12 mouse cellular contexts compared by ENCODE assay signal in genomic region chr9:123157699-123158098, GRCm38 (mm10). TPM values are rescaled to one million over a fixed set of nuclear protein-coding genes. Genes with fewer than 3 reads are reported as not detected.
A peak's percentile ranks its signal among the peaks of the same experiment; 100 is the strongest.
DNase-seq lines count a peak whose midpoint lies in the region; ATAC-seq lines count a peak whose summit lies in the region.
"Had no signal": no experiment of that assay in that cellular context is flagged by ENCODE, and none has a peak within 500 bp of the region (broad histone marks: within the 10 kb centered on the region; RNA-seq: fewer than 3 reads in every experiment).

No protein-coding gene starts in this region.

- ATAC-seq in frontal cortex, adult (ENCODE audit: low TSS enrichment) = peak; percentile 36; the same call in 1 of the 2 replicates
- ATAC-seq in neural tube, embryonic 15.5 days (ENCODE audit: low FRiP score) = no peak

- H3K4me1 ChIP-seq in neural tube, embryonic 15.5 days = no peaks in the 10 kb centered on the region; the same call in 1 of the 2 replicates
- H3K4me1 ChIP-seq: intestine, embryonic 15.5 days; lung, embryonic 15.5 days had no signal

- intact Hi-C loops in left cerebral cortex, postnatal 4 days (cut with DNase I) = loop anchor here (2.0 to 5.0 kb wide), 2 partner anchors 285 to 367 kb away; no protein-coding TSS in a partner anchor

- no peaks in the 10 kb centered on the region for H3K36me3 ChIP-seq in neural tube, embryonic 15.5 days
- H3K36me3 ChIP-seq: intestine, embryonic 15.5 days; lung, embryonic 15.5 days had no signal

- no peak for DNase-seq in frontal cortex, postnatal 14 days (ENCODE audit: low spot score in 2 of 2)
- peak; percentile 51 for DNase-seq in left cerebral cortex, postnatal 4 days
- no peak for DNase-seq in left cerebral cortex, adult 9 months (ENCODE audit: low spot score in 2 of 2)
- DNase-seq in adipocyte (ENCODE audit: low spot score) = peak; percentile 50
- DNase-seq in layer of hippocampus, postnatal 14 days (ENCODE audit: low spot score in 2 of 2) = peak; percentile 17 to 38

- H3K27ac ChIP-seq in neural tube, embryonic 15.5 days (replicated peaks) = no peak overlapping the region
- H3K27ac ChIP-seq: intestine, embryonic 15.5 days; lung, embryonic 15.5 days had no signal

- no peak overlapping the region for H3K4me3 ChIP-seq in neural tube, embryonic 15.5 days (replicated peaks)
- H3K4me3 ChIP-seq: myocyte had no signal

- H3K9ac ChIP-seq in neural tube, embryonic 15.5 days (replicated peaks) = no peak overlapping the region
- H3K9ac ChIP-seq: lung, embryonic 15.5 days had no signal

- H3K9me3 ChIP-seq in neural tube, embryonic 15.5 days (replicated peaks) = no peaks in the 10 kb centered on the region
- H3K9me3 ChIP-seq: intestine, embryonic 15.5 days; lung, embryonic 15.5 days had no signal

- H3K4me2 ChIP-seq in neural tube, embryonic 15.5 days = no peak overlapping the region

- H3K27me3 ChIP-seq in neural tube, embryonic 15.5 days (replicated peaks) = no peaks in the 10 kb centered on the region
- H3K27me3 ChIP-seq: intestine, embryonic 15.5 days; lung, embryonic 15.5 days had no signal

RNA-seq across cellular contexts. Expression of gene Clec3b, which starts 7.0 kb away (rescaled TPM):
- 1 to 10 TPM; 7.3 to 8.2 TPM for total RNA-seq in left cerebral cortex, postnatal 4 days (2021)
- total RNA-seq in layer of hippocampus, postnatal 14 days (2021) = 1 to 10 TPM; 4.1 to 6.7 TPM
- polyA plus RNA-seq in neural tube, embryonic 15.5 days (2015; fragmentation: Nextera tagmentation; extraction: Ambion mirVana) = 3.5 and 4.2 TPM in 2 replicates
- total RNA-seq: megakaryocyte-erythroid progenitor cell, adult 5-6 weeks had no signal
- polyA plus RNA-seq: embryonic facial prominence, embryonic 11.5 days; intestine, embryonic 15.5 days had no signal

RNA-seq across cellular contexts. Expression of gene Exosc7, which starts 44.7 kb away (rescaled TPM):
- 10 to 100 TPM; 45.0 to 51.9 TPM for total RNA-seq in left cerebral cortex, postnatal 4 days (2021)
- 10 to 100 TPM; 35.8 to 38.0 TPM for total RNA-seq in layer of hippocampus, postnatal 14 days (2021)
- 77.1 and 94.0 TPM in 2 replicates for polyA plus RNA-seq in neural tube, embryonic 15.5 days (2015; fragmentation: Nextera tagmentation; extraction: Ambion mirVana)

RNA-seq across cellular contexts. Expression of gene Zdhhc3, which starts 44.7 kb away (rescaled TPM):
- total RNA-seq in left cerebral cortex, postnatal 4 days (2021) = 10 to 100 TPM; 75.2 to 80.1 TPM
- total RNA-seq in layer of hippocampus, postnatal 14 days (2021) = 10 to 100 TPM; 71.2 to 72.7 TPM
- polyA plus RNA-seq in neural tube, embryonic 15.5 days (2015; fragmentation: Nextera tagmentation; extraction: Ambion mirVana) = 81.3 and 84.7 TPM in 2 replicates

RNA-seq across cellular contexts. Expression of gene Cdcp1, which starts 58.1 kb away (rescaled TPM):
- under 1 TPM; 0.20 to 0.30 TPM for total RNA-seq in left cerebral cortex, postnatal 4 days (2021)
- not detected for total RNA-seq in layer of hippocampus, postnatal 14 days (2021)
- polyA plus RNA-seq in neural tube, embryonic 15.5 days (2015; fragmentation: Nextera tagmentation; extraction: Ambion mirVana) = 0.19 and 2.5 TPM in 2 replicates
- polyA plus RNA-seq: myocyte had no signal

Comparison
In these comparisons a context has a peak if more than half of its experiments do, and no peak if none do; other contexts are left out.
1. DNase-seq: peak in left cerebral cortex, postnatal 4 days (single experiment), adipocyte (single experiment) and layer of hippocampus, postnatal 14 days (2 of 2); none in frontal cortex, postnatal 14 days (0 of 2) and left cerebral cortex, adult 9 months (0 of 2).